Mouse (Mus musculus) layer of hippocampus, adult 9-11 months (tissue): Measurements from ENCODE around the gene Lmna.

Experiments
- DNase-seq: peaks from one replicate; pipeline ENCODE4 v3.0.0; 2022

The Lmna gene

DNA sequence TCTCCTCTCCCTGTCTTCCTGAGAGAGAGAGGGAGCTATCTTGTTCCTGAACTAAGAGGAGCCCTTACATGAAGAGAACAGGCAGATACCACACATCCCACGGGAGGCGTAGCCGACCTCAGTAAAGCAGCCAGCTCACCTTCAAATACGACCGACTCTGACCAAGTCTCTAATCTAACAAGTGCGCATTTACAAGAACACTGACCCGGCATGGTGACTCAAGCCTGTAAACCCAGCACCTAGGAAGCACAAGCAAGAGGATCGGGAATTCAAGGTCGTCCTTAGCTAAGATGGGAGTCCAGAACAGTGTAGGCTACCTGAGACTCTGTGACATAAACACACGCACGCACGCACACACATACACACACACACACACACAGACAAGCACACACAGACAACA lies 67.3 kb downstream of the Lmna start:
- no peak for DNase-seq

DNA sequence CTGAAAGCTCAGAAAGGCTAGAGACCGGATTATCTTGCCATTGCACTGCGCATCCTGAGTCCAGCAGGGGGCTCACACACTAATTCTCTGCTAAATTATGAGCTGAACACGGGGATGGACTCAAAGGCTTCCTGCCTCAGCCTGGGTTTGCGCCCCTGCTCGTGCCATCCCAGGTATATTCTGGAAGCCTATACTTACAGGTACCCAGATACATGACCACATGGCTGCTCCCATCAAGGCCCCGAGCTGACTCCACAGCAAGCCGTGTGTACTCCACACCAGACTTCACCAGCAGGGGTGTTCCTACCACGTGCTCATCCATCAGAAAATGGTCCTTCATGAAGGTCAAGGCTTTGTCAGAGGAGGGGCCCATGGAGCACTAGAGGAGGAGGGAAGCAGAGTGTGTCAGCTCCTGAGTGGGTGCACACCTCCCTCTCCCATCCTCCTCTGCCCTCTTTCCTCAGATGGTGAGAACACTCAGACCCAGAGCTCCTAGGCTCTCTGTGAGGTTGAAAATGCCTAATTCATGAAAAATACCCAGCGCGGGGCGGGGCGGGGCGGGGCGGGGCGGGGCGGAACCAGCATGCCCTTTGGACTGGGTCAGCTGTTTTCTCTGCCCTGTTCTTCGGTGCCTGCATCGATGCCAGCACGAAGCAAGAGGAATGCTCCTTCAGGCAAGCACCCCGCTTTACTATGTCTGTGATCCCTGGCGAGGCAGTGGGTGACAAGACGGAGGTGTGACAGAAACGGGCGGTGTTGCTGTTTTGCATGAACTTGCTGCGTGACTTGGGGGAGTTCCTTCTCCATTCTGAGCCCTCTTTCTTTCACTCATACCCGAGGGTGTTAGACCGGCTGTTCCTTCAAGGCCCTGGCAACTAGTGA lies 69.0 kb downstream of the Lmna start:
- DNase-seq: no peak

DNA sequence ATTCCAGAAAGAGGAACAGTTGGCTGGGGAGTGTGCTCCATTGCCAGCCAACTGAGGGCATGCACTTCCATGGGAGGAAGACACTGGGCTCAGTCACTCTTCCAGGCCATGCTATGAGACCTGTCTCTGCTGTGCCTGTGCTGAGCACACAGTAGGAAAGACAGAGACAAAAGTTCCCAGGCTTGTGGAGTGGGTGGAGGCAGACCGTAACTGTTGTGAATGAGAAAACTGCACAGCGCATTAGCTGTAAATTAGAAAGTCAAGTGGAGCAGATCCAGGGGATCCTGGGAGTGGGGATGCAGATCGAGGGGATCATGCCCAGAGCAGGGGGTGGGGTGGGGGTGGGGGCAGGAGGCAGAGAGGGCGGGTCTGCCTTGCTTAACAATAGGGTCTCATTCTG lies 70.2 kb downstream of the Lmna start:
- no peak for DNase-seq

DNA sequence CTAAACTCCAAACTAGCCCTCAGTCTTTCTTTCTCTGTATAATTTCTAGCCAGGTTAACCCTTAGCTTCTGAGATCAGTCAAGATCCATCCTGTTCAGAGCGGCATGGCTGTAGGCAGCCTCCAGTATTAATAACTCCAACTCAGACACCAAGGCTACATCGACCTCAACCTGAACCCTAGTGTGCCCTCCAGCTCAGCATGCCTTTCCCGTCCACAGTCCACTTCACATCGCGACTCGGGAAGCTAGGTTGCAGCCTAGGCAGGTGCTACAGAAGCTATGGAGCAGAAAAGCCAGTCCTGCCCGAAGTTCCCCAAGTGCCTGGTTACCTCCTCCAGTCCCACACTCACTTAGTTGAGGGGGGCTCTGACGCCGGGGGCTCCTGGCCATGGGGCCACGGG lies 72.3 kb downstream of the Lmna start:
- DNase-seq: no peak

DNA sequence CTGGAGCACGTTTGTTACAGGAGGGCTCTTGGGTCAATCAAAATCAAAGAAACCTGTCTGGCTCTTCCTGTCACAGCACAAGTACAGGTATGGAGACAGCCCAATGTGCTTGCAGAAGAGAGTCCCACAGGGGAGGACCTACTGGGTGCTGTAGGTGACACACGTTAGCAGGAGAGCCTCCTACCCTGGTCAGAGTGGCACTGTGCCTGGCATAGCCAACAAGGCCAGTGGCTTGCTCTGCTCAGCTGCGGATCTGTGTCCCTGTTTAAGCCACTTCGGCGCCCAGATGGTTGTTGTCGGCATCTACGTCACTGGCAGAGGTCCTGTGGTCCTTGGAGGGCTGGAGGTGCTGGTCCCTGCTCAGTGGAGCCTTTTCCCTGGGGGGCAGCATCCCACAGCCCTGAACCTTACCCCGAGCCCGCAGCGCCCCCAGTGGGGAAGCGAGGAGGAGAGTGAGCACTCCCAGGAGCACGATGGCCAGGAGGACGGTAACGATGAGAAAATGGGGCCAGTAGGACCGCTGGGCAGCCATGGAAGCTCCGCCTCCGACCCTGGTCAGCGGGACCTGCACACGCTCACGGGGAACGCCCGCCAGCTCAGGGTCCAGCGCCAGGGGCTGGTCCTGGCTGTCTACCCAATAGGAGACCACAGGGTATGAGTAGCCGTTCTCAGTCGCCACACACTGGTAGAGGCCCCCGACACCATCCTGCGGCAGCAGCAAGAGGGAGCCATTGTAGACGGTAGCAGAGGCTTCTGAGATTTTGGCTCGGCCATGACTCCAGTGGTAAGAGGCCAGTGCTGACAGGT lies 73.2 kb downstream of the Lmna start:
- peak; percentile 56 for DNase-seq

DNA sequence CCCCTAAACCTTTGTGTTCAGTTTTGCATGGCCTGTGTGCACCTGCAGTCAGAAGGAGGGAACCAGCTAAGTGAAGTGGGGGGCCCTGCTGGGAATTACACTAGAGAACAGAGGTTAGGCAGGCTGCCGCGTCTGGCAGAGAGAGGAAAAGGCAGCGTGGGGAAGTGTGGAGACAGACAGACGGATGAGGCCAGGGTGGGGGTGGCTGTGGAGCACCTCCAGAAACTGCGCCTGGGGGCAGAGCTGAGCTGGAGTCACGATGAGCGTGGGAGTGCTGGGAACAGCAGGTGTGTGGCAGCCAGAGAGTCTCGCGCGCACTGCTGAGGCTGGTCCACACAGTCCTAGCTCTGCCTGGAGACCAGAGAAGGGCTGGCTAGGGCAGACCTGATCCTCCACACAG lies 74.2 kb downstream of the Lmna start:
- DNase-seq: peak; percentile 91
